Mouse (Mus musculus): ENCODE data around the gene Tmem63b. TPM values are rescaled to one million over a fixed set of nuclear protein-coding genes. Genes with fewer than 3 reads are reported as not detected.

Tmem63b gene
- polyA plus RNA-seq, 1 experiment: 44.7 TPM

- 27% methylated on average over 4 of the region's 4 CpGs for WGBS
- no peak for DNase-seq (ENCODE audit: low read depth, low spot score)
Observed at GRCm38 (mm10) chr17:45682843-45683242, 3.9 kb downstream of the Tmem63b start.

DNA sequence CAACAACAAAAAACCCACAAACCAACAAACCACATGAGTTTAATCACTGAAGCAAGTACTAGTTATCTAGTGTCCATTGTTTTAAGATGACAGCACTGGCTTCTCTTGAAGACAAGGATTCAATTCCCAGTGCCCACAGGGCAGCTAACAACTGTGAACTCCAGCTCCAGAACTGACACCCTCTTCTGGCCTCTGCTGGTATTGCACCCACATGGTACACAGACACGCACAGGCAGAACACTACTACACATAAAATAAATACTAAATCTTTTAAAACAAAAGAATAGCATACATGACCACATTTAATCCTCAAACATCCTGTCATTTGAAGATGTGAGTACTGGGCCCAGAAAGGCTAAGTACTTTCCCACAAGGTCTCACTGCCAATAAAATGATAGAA is 5.1 kb downstream of the Tmem63b start:
- DNase-seq (ENCODE audit: low read depth, low spot score): no peak
- 96% methylated on average over 1 of the region's 1 CpGs for WGBS

- 56% methylated on average over 8 of the region's 8 CpGs for whole genome bisulfite sequencing
- DNase-seq (ENCODE audit: low read depth, low spot score): no peak
Observed at GRCm38 (mm10) chr17:45680391-45680980, 6.2 kb downstream of the Tmem63b start.

DNA sequence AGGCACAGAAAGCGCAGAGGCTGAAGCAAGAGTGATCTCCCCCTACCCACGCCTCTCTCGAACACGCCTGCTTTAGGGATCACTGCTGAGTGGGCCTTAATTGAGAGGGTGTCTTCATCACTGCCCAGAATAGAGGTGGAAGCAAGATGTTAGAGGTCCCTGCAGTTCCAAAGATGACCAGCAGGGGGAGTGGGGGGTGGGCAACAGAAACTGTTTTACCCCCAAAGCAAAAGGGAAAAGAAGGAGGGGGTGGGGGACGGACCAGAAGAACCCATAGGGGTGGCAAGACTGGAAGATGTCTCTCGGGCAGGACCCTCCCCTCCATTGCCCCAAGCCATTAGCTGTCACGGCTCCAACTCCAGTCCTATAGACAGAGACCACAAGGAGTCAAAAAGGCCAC is 8.6 kb downstream of the Tmem63b start:
- WGBS: 50% methylated on average over 7 of the region's 7 CpGs
- DNase-seq (ENCODE audit: low read depth, low spot score): no peak

GRCm38 (mm10) chr17:45672598-45672997 is 14.1 kb downstream of the Tmem63b start:
- 75% methylated on average over 2 of the region's 2 CpGs for WGBS
- no peak for DNase-seq (ENCODE audit: low read depth, low spot score)

DNA sequence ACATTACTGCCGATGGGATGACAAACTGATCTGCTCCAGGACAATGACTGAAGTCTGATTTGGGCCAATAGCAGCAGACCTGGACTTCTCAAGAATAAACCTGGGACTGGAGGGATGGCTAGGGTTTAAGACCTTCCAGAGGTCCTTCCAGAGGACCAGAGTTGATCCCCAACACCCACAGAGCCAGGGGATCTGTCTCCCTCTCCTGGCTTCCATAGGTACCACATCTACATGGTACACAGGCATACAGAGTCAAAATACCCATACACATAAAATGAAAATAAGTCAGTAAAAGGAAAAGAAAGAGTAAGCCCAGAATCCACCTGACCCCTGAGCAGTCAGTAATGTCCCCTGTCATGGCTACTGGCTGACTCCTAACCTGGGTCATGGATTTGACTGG is 14.9 kb downstream of the Tmem63b start:
- DNase-seq (ENCODE audit: low read depth, low spot score): no peak
- 88% methylated on average over 1 of the region's 1 CpGs for WGBS

DNA sequence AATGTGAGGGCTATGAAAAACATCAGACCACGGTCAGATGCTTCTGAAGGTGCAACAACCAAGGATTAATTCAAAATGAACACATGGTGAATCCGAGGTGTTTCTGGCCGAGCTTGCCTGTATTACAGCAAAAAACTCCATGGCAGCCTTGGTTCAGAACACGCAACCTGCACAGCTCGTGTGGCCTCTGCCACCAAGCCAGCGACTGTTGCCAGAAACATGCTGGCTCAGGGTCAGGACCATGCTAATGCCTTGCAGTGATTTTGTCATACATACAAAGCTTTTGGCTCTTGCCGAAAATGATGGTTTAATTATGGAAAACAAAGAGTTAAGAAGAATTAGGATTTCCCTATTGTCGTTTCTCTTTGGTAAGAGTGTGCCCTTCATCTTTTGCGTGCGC is 18.7 kb downstream of the Tmem63b start:
- 91% methylated on average over 10 of the region's 10 CpGs for WGBS
- DNase-seq (ENCODE audit: low read depth, low spot score): no peak

- no peak for DNase-seq (ENCODE audit: low read depth, low spot score)
- 86% methylated on average over 10 of the region's 10 CpGs for WGBS
Observed at GRCm38 (mm10) chr17:45667481-45667880, 19.2 kb downstream of the Tmem63b start.

DNA sequence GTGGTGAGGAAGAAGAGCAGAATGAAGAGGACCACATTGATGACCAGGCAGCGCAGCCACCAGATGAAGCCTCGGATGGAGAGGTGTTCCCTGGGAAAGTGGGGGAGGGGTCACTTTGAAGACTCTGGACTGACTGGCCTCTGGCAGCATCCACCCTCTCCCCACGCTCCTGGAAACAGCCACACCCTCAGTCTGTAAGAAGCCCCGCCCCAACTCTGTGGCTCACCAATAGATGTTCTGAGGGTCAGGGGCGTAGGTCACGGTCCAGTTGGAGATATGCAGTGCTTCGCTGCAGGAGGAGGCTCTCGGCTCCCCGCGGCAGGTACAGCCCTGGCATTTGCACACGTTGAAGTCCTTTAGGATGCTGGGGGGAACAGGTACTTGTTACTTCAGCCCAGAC is 20.6 kb downstream of the Tmem63b start:
- DNase-seq (ENCODE audit: low read depth, low spot score): no peak
- 84% methylated on average over 11 of the region's 11 CpGs for WGBS

DNA sequence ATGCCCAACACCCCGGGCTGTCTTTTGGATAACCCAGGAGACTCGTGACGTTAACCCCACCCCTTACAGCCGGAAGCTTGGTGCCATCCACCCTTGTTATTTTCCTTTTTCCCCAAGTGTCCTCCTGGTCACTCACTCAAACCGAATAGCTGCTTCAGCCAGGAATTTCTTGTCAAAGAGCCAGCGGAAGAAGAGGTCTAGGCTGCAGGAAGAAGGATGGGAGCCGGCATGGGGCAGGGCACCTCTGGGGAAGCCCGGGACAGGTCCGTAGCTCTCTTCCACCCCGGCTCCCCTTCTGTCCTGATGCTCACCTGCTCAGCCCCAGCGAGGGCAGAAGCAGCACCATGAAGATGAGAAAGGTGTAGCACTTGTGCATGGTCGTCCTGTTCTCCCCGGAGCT is 22.1 kb downstream of the Tmem63b start:
- no peak for DNase-seq (ENCODE audit: low read depth, low spot score)

GRCm38 (mm10) chr17:45663106-45663919 is 23.4 kb downstream of the Tmem63b start:
- DNase-seq (ENCODE audit: low read depth, low spot score): no peak
- WGBS: 37% methylated on average over 27 of the region's 27 CpGs

More for the DNA sequence above, 22.1 kb downstream of the Tmem63b start:
- 88% methylated on average over 13 of the region's 13 CpGs for WGBS

DNA sequence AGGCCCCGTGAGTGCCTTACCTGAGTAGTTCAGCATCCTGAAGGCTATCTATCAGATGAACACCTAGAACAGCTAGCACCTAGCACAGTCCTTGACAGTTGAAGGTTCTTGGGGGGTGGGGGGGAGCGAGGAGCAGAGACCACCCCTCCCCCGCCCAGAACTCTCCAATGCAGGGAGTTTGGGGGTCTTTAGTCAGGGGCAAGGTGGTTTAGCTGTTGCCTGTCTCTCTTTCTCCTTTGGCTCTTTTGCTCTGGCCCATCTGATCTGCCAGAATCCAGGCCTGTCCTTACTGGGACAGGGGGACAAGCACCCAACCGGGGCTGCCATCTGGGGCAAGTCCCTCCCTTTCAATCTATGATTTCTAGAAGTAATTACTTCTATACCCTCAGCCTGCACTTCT is 27.5 kb downstream of the Tmem63b start, which contains the start of gene Capn11:
Gene Capn11 (minus strand): TSS at position 101 of the 400 bp plus-strand sequence.
- DNase-seq (ENCODE audit: low read depth, low spot score): no peak
- WGBS: 86% methylated on average over 4 of the region's 4 CpGs

DNA sequence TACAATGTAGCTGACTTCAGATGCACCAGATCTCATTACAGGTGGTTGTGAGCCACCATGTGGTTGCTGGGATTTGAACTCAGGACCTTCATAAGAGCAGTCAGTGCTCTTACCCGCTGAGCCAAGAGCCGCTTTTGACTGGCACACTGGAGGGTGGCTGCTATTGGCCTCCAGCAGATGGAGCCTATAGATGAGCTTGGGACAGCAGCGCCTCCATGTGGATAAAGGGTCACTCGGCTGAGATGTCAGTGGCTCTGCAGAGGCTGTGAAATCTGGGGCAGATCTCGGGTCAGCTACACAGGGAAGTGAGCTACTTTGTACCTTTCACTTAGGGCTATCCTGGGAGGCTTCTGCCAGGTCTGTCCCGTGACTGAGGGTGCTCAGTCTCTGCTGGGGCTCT is 30.9 kb downstream of the Tmem63b start:
- WGBS: 17% methylated on average over 6 of the region's 6 CpGs

DNA sequence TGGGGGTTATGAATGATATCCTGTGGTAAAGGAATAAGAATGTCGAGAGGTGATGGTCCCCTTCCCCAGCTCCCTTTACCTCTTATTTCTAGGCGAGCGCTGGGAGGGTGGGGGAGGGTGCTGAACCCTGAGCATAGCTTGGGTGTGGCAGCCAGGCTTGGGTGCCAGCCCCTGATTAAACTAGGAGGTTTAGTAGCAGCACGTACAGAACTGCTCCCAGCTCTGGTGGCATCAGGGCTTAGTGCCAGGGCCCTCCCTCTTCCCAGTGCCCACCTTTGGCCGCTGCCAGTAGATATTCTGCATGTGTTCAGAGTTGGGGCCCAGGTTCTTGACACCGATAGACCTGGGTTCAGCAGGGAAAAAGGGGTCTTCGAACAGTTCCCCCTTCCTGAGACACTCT is 33.5 kb downstream of the Tmem63b start:
- WGBS: 57% methylated on average over 7 of the region's 7 CpGs
- no peak for DNase-seq (ENCODE audit: low read depth, low spot score)

More for the DNA sequence above, 30.9 kb downstream of the Tmem63b start:
- no peak for DNase-seq (ENCODE audit: low read depth, low spot score)

GRCm38 (mm10) chr17:45644185-45644584 is 42.5 kb downstream of the Tmem63b start:
- 91% methylated on average over 4 of the region's 4 CpGs for WGBS
- no peak for DNase-seq (ENCODE audit: low read depth, low spot score)

- 25% methylated on average over 12 of the region's 12 CpGs for WGBS
- no peak for DNase-seq (ENCODE audit: low read depth, low spot score)
Observed at GRCm38 (mm10) chr17:45642701-45643100, 44.0 kb downstream of the Tmem63b start.

GRCm38 (mm10) chr17:45641981-45642380 is 44.7 kb downstream of the Tmem63b start:
- no peak for DNase-seq (ENCODE audit: low read depth, low spot score)
- WGBS: 60% methylated on average over 8 of the region's 8 CpGs

GRCm38 (mm10) chr17:45638596-45639295 is 48.0 kb downstream of the Tmem63b start:
- no peak for DNase-seq (ENCODE audit: low read depth, low spot score)
- 73% methylated on average over 16 of the region's 16 CpGs for WGBS

GRCm38 (mm10) chr17:45634033-45634432 is 52.7 kb downstream of the Tmem63b start:
- 84% methylated on average over 5 of the region's 5 CpGs for WGBS
- DNase-seq (ENCODE audit: low read depth, low spot score): no peak

GRCm38 (mm10) chr17:45631940-45632339 is 54.8 kb downstream of the Tmem63b start:
- DNase-seq (ENCODE audit: low read depth, low spot score): no peak
- WGBS: 64% methylated on average over 6 of the region's 6 CpGs

DNA sequence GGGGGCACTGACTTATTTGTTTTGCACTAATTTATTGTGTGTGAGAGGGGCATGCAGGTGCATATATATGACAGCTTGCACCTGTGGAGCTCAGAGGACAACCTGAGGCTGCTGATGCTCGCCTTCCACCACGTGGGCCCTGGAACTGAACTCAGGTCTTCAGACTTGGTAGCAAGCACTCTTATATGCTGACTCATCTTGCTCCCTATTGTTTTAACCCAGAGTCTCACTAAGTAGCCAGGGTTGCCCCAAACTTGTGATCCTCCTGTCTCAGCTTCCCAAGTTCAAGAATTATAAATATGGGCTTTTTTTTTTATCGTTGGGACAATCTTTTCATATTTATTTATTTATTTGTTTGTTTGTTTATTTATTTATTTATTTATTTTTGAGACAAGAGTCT is 55.7 kb downstream of the Tmem63b start:
- DNase-seq (ENCODE audit: low read depth, low spot score): no peak
- 67% methylated on average over 3 of the region's 3 CpGs for WGBS

Measured in large intestine, adult 2 months (tissue).